Mouse (Mus musculus): ENCODE measurements around the gene Hyal1. TPM values are rescaled to one million over a fixed set of nuclear protein-coding genes. Genes with fewer than 3 reads are reported as not detected.

Hyal1 gene
- total and polyA plus RNA-seq, 2 experiments from 2014 or later = 6.0 to 21.3 TPM

DNA sequence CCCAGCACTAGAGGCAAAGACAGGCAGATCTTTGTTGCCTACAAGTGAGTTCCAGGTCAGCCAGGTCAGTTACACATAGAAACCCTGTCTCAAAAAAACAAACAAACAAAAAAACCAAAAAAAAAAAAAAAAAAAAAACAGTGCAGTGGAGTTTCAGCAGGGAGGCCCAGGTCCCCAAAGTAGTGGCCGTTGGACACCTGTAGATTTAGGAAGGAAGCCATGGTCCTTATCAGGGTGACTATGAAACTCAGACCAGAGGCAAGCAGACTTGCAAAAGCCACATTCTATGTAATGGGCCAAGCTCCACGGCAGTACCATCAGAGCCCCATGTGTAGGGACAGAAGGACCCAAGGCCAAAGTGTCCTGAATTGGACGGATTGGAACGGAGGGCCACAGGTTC, 4.9 kb downstream of the Hyal1 start:
- H3K27me3 ChIP-seq (ENCODE audit: control insufficient read depth, insufficient read depth, low read length) = no peaks in the 10 kb centered on the region
- 76% methylated on average over 4 of the region's 4 CpGs for WGBS

GRCm38 (mm10) chr9:107582509-107583062, 5.9 kb downstream of the Hyal1 start:
- H3K4me3 ChIP-seq (ENCODE audit: low read depth, low read length) = no peak overlapping the region
- ATAC-seq (ENCODE audit: insufficient read depth, low read depth) = no peak
- H3K4me1 ChIP-seq (ENCODE audit: control insufficient read depth, insufficient read depth) = peaks cover 14% of the 10 kb centered on the region; the same call in 1 of the 2 replicates
- H3K9me3 ChIP-seq (replicated peaks; ENCODE audit: control insufficient read depth, low read length) = no peaks in the 10 kb centered on the region
- no peak overlapping the region for H3K4me2 ChIP-seq (ENCODE audit: low read depth, low read length)
- DNase-seq (ENCODE audit: low spot score) = no peak
- H3K36me3 ChIP-seq (replicated peaks; ENCODE audit: control insufficient read depth, insufficient read depth, low read length) = peaks cover 14% of the 10 kb centered on the region
- TF ChIP-seq CTCF (IDR thresholded peaks at IDR 0.05; ENCODE audit: low read depth) = no peak
- no peak for TF ChIP-seq EP300 (IDR thresholded peaks at IDR 0.05; ENCODE audit: low read depth)
- no peak overlapping the region for H3K9ac ChIP-seq (replicated peaks; ENCODE audit: low read depth, low read length)
- H3K27me3 ChIP-seq (ENCODE audit: control insufficient read depth, insufficient read depth, low read length) = no peaks in the 10 kb centered on the region
- WGBS = 85% methylated on average over 7 of the region's 7 CpGs
- H3K27ac ChIP-seq (ENCODE audit: low read depth) = no peak overlapping the region

More for the DNA sequence above, 4.9 kb downstream of the Hyal1 start:
- Histone ChIP-seq H3K4me2 (ENCODE audit: low read depth, low read length) (peak overlapping the region; percentile 96), H3K9me3 (replicated peaks; ENCODE audit: control insufficient read depth, low read length) (no peaks in the 10 kb centered on the region), H3K27ac (ENCODE audit: low read depth) (peak overlapping the region; percentile 94; the same call in 1 of the 2 replicates), H3K36me3 (replicated peaks; ENCODE audit: control insufficient read depth, insufficient read depth, low read length) (peaks cover 14% of the 10 kb centered on the region), H3K4me3 (ENCODE audit: low read depth, low read length) (peak overlapping the region; percentile 73), H3K4me1 (ENCODE audit: control insufficient read depth, insufficient read depth) (peaks cover 18% of the 10 kb centered on the region), H3K9ac (replicated peaks; ENCODE audit: low read depth, low read length) (peak overlapping the region; percentile 88)
- DNase-seq (ENCODE audit: low spot score) (no peak), ATAC-seq (ENCODE audit: insufficient read depth, low read depth) (no peak)
- TF ChIP-seq CTCF (IDR thresholded peaks at IDR 0.05; ENCODE audit: low read depth) (no peak), EP300 (IDR thresholded peaks at IDR 0.05; ENCODE audit: low read depth) (no peak)

DNA sequence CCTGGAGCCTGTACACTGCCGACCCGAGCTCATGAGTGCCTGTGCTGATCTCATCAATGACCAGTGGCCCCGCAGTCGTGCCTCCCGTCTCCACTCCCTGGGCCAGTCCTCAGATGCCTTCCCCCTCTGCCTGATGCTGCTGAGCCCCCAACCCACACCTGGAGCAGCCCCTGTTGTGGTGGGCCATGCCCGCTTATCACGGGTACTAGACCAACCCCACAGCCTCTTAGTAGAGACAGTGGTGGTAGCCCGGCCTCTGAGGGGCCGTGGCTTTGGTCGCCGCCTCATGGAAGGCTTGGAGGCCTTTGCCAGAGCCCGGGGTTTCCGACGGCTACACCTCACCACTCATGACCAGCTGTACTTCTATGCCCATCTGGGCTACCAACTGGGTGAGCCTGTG, 6.4 kb downstream of the Hyal1 start:
- Histone ChIP-seq H3K27me3 (ENCODE audit: control insufficient read depth, insufficient read depth, low read length) (no peaks in the 10 kb centered on the region), H3K9ac (replicated peaks; ENCODE audit: low read depth, low read length) (no peak overlapping the region), H3K27ac (ENCODE audit: low read depth) (no peak overlapping the region), H3K4me3 (ENCODE audit: low read depth, low read length) (no peak overlapping the region), H3K4me1 (ENCODE audit: control insufficient read depth, insufficient read depth) (peaks cover 14% of the 10 kb centered on the region), H3K4me2 (ENCODE audit: low read depth, low read length) (no peak overlapping the region), H3K36me3 (replicated peaks; ENCODE audit: control insufficient read depth, insufficient read depth, low read length) (peaks cover 14% of the 10 kb centered on the region), H3K9me3 (replicated peaks; ENCODE audit: control insufficient read depth, low read length) (no peaks in the 10 kb centered on the region)
- WGBS = 90% methylated on average over 14 of the region's 14 CpGs
- no peak for ATAC-seq (ENCODE audit: insufficient read depth, low read depth)
- DNase-seq (ENCODE audit: low spot score) = no peak
- no peak for TF ChIP-seq CTCF (IDR thresholded peaks at IDR 0.05; ENCODE audit: low read depth)
- no peak for TF ChIP-seq EP300 (IDR thresholded peaks at IDR 0.05; ENCODE audit: low read depth)

- H3K9ac ChIP-seq (replicated peaks; ENCODE audit: low read depth, low read length) = no peak overlapping the region
- H3K4me1 ChIP-seq (ENCODE audit: control insufficient read depth, insufficient read depth) = peaks cover 23% of the 10 kb centered on the region
- H3K27me3 ChIP-seq (ENCODE audit: control insufficient read depth, insufficient read depth, low read length) = no peaks in the 10 kb centered on the region
- 79% methylated on average over 5 of the region's 5 CpGs for WGBS
- ATAC-seq (ENCODE audit: insufficient read depth, low read depth) (no peak), DNase-seq (ENCODE audit: low spot score) (no peak)
- TF ChIP-seq EP300 (IDR thresholded peaks at IDR 0.05; ENCODE audit: low read depth) (no peak), CTCF (IDR thresholded peaks at IDR 0.05; ENCODE audit: low read depth) (no peak)
- no peak overlapping the region for H3K4me3 ChIP-seq (ENCODE audit: low read depth, low read length)
- peaks cover 30% of the 10 kb centered on the region for H3K36me3 ChIP-seq (replicated peaks; ENCODE audit: control insufficient read depth, insufficient read depth, low read length)
- H3K27ac ChIP-seq (ENCODE audit: low read depth) = no peak overlapping the region
- no peaks in the 10 kb centered on the region for H3K9me3 ChIP-seq (replicated peaks; ENCODE audit: control insufficient read depth, low read length)
- no peak overlapping the region for H3K4me2 ChIP-seq (ENCODE audit: low read depth, low read length)
Measured at GRCm38 (mm10) chr9:107586504-107586903, 9.8 kb downstream of the Hyal1 start.

DNA sequence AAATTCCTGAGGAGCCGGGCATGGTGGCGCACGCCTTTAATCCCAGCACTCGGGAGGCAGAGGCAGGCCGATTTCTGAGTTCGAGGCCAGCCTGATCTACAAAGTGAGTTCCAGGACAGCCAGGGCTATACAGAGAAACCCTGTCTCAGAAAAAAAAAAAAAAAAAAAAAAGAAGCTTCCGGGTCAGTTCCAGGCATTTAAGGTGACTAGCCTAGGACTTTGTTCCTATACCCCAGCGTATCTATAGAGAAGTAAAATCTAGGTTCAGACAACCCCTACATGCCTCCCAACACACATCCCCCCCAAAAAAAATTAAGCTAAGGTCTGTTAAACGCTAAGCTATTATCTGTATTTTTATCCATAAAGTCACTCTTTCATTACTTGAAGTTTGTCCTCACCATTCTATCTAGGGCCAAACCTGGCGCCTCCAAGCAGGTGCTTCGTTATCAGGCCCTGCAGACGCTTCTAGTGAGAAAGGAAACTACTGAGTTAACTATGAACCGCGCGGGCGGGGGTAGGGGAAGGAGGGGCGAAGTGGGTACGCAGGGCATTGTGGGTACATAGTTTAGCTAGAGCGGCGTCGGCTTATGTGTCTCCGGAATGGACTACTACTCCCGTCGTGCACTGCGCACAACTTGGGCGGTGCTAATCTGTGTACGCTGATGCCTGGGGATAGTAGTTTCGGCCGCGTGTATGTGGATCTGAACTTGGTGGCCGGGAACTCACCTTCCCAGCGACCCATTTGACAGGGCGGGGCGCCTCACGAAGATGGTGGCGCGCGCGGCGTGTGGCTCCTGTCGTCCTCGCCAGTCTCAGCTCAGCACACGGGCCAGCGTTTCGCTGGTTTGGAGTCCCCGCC, 10.5 kb downstream of the Hyal1 start, which contains the start of gene Ifrd2:
Gene Ifrd2, plus strand, starts transcription at position 669 of the 859 bp plus-strand sequence.
- Histone ChIP-seq H3K4me2 (ENCODE audit: low read depth, low read length) (peak within 1 kb of the TSS; percentile 70), H3K4me3 (ENCODE audit: low read depth, low read length) (peak within 1 kb of the TSS; percentile 68), H3K9ac (replicated peaks; ENCODE audit: low read depth, low read length) (peak within 1 kb of the TSS; percentile 61), H3K27me3 (ENCODE audit: control insufficient read depth, insufficient read depth, low read length) (no peaks in the 10 kb centered on the region), H3K27ac (ENCODE audit: low read depth) (peak within 1 kb of the TSS; percentile 63), H3K4me1 (ENCODE audit: control insufficient read depth, insufficient read depth) (peaks cover 19% of the 10 kb centered on the region), H3K9me3 (replicated peaks; ENCODE audit: control insufficient read depth, low read length) (no peaks in the 10 kb centered on the region), H3K36me3 (replicated peaks; ENCODE audit: control insufficient read depth, insufficient read depth, low read length) (peaks cover 37% of the 10 kb centered on the region)
- ATAC-seq (ENCODE audit: insufficient read depth, low read depth) (peak; percentile 96), DNase-seq (ENCODE audit: low spot score) (peak; percentile 99)
- TF ChIP-seq EP300 (IDR thresholded peaks at IDR 0.05; ENCODE audit: low read depth) (peak; percentile 43; the same call in 1 of the 2 replicates), CTCF (IDR thresholded peaks at IDR 0.05; ENCODE audit: low read depth) (no peak)
- 9% methylated on average over 46 of the region's 46 CpGs for WGBS

All from heart, postnatal 0 days (tissue).